Mouse (Mus musculus) cerebellum, adult 8-10 months (tissue): ENCODE measurements around the gene Gm14434.
"Not testable (repeated sequence)": the region's sequence is repeated elsewhere in the genome, so short reads cannot be mapped to it uniquely, and the experiment has no call there.

Experiments used
- DNase-seq: peaks from one replicate; pipeline ENCODE4 v3.0.0; 2022

The Gm14434 gene

DNA sequence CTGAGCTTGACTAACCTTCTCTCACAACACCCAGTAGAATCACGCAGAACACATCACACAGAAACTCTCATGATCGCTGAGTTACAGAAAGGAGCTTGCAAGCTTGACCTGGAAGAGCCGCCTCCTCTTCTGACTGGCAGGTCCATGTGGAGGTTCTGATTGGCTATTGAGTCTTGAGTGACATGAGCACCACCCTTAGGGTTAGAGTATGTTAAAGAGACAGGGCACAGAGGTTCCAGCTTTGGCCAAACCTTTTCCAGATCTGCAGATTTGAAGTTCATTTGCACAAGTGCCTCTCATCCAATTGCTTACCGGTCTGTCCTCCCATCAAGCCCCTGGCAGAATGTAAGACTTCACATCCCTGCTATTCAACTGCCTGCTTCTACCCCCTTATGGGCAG, at the start of gene Gm14434:
Gene Gm14434, minus strand, starts transcription at position 101 of the 400 bp plus-strand sequence.
- not testable (repeated sequence) for DNase-seq

GRCm38 (mm10) chr2:176520756-176521155, 34.2 kb upstream of the Gm14434 start, which contains the start of gene Zfp967:
Zfp967 (plus strand) TSS chr2:176521056.
- DNase-seq, result not testable (repeated sequence)

GRCm38 (mm10) chr2:176423294-176423693, 63.3 kb downstream of the Gm14434 start, which contains the start of gene Gm14435:
Gm14435 (plus strand) TSS chr2:176423594.
- not testable (repeated sequence) for DNase-seq
